Mouse (Mus musculus): ENCODE results near the gene Olfr767. TPM values are rescaled to one million over a fixed set of nuclear protein-coding genes. Genes with fewer than 3 reads are reported as not detected.

Olfr767 gene
- polyA plus RNA-seq, 1 experiment from 2014 or later: not detected

GRCm38 (mm10) chr10:129026018-129026662 lies 56.6 kb downstream of the Olfr767 start:
- Histone ChIP-seq H3K4me2 (replicated peaks; ENCODE audit: low read depth, low read length) (no peak overlapping the region), H3K36me3 (ENCODE audit: control insufficient read depth, insufficient read depth, low read length) (no peaks in the 10 kb centered on the region), H3K9ac (ENCODE audit: low read depth, low read length) (no peak overlapping the region), H3K4me3 (ENCODE audit: low read length) (no peak overlapping the region), H3K4me1 (ENCODE audit: control insufficient read depth, insufficient read depth, low read length) (no peaks in the 10 kb centered on the region), H3K27ac (ENCODE audit: low read depth, low read length) (no peak overlapping the region), H3K9me3 (ENCODE audit: control insufficient read depth, low read length) (no peaks in the 10 kb centered on the region), H3K27me3 (ENCODE audit: control insufficient read depth, insufficient read depth, low read length) (no peaks in the 10 kb centered on the region)
- 62% methylated on average over 3 of the region's 3 CpGs for WGBS
- no peak for ATAC-seq (ENCODE audit: low FRiP score, low TSS enrichment)

Other genes starting within 250 kb of the Olfr767 start
- gene Gdf11, start 191.2 kb downstream of the Olfr767 start, polyA plus RNA-seq (2014; fragmentation: Nextera tagmentation; extraction: Ambion mirVana): 7.2 and 8.7 TPM in 2 replicates
- gene Cd63, start 181.9 kb downstream of the Olfr767 start, polyA plus RNA-seq (2014; fragmentation: Nextera tagmentation; extraction: Ambion mirVana): 479 and 521 TPM in 2 replicates
- gene Rdh5, start 160.0 kb downstream of the Olfr767 start, polyA plus RNA-seq (2014; fragmentation: Nextera tagmentation; extraction: Ambion mirVana): 14.5 and 15.7 TPM in 2 replicates
- gene Bloc1s1, start 158.9 kb downstream of the Olfr767 start, polyA plus RNA-seq (2014; fragmentation: Nextera tagmentation; extraction: Ambion mirVana): 219 and 258 TPM in 2 replicates
- 0.77 and 1.3 TPM in 2 replicates for gene Itga7, start 149.1 kb downstream of the Olfr767 start, polyA plus RNA-seq (2014; fragmentation: Nextera tagmentation; extraction: Ambion mirVana)
- gene Mettl7b, start 121.9 kb downstream of the Olfr767 start, polyA plus RNA-seq (2014; fragmentation: Nextera tagmentation; extraction: Ambion mirVana): 0.21 and 1.4 TPM in 2 replicates
- gene Olfr9, start 93.5 kb downstream of the Olfr767 start, polyA plus RNA-seq (2014; fragmentation: Nextera tagmentation; extraction: Ambion mirVana): not detected in 2 replicates
- gene Olfr763, start 72.1 kb downstream of the Olfr767 start, polyA plus RNA-seq (2014; fragmentation: Nextera tagmentation; extraction: Ambion mirVana): not detected in 2 replicates
- not detected in 2 replicates for gene Olfr764-ps1, start 43.0 kb downstream of the Olfr767 start, polyA plus RNA-seq (2014; fragmentation: Nextera tagmentation; extraction: Ambion mirVana)
- not detected in 2 replicates for gene Olfr765, start 32.9 kb downstream of the Olfr767 start, polyA plus RNA-seq (2014; fragmentation: Nextera tagmentation; extraction: Ambion mirVana)
- not detected in 2 replicates for gene Olfr766-ps1, start 13.9 kb downstream of the Olfr767 start, polyA plus RNA-seq (2014; fragmentation: Nextera tagmentation; extraction: Ambion mirVana)
- not detected in 2 replicates for gene Olfr768, start 16.5 kb upstream of the Olfr767 start, polyA plus RNA-seq (2014; fragmentation: Nextera tagmentation; extraction: Ambion mirVana)
- not detected in 2 replicates for gene Olfr769, start 35.0 kb upstream of the Olfr767 start, polyA plus RNA-seq (2014; fragmentation: Nextera tagmentation; extraction: Ambion mirVana)
- not detected in 2 replicates for gene Olfr770, start 56.1 kb upstream of the Olfr767 start, polyA plus RNA-seq (2014; fragmentation: Nextera tagmentation; extraction: Ambion mirVana)
- gene Olfr771, start 81.8 kb upstream of the Olfr767 start, polyA plus RNA-seq (2014; fragmentation: Nextera tagmentation; extraction: Ambion mirVana): not detected in 2 replicates
- gene Olfr772, start 95.0 kb upstream of the Olfr767 start, polyA plus RNA-seq (2014; fragmentation: Nextera tagmentation; extraction: Ambion mirVana): not detected in 2 replicates
- gene Olfr773, start 104.5 kb upstream of the Olfr767 start, polyA plus RNA-seq (2014; fragmentation: Nextera tagmentation; extraction: Ambion mirVana): not detected in 2 replicates
- not detected in 2 replicates for gene Olfr774, start 153.3 kb upstream of the Olfr767 start, polyA plus RNA-seq (2014; fragmentation: Nextera tagmentation; extraction: Ambion mirVana)
- gene Olfr775, start 165.5 kb upstream of the Olfr767 start, polyA plus RNA-seq (2014; fragmentation: Nextera tagmentation; extraction: Ambion mirVana): not detected in 2 replicates
- not detected in 2 replicates for gene Olfr776, start 176.2 kb upstream of the Olfr767 start, polyA plus RNA-seq (2014; fragmentation: Nextera tagmentation; extraction: Ambion mirVana)
- not detected in 2 replicates for gene Olfr777, start 188.6 kb upstream of the Olfr767 start, polyA plus RNA-seq (2014; fragmentation: Nextera tagmentation; extraction: Ambion mirVana)
- gene Olfr780, start 235.2 kb upstream of the Olfr767 start, polyA plus RNA-seq (2014; fragmentation: Nextera tagmentation; extraction: Ambion mirVana): not detected in 2 replicates
- gene Olfr781, start 245.9 kb upstream of the Olfr767 start, polyA plus RNA-seq (2014; fragmentation: Nextera tagmentation; extraction: Ambion mirVana): not detected in 2 replicates

All from kidney, embryonic 14.5 days (tissue).